Mouse (Mus musculus): ENCODE results near the gene Fam104a. TPM values are rescaled to one million over a fixed set of nuclear protein-coding genes. Genes with fewer than 3 reads are reported as not detected.
A peak's percentile ranks its signal among the peaks of the same experiment; 100 is the strongest.

The Fam104a gene
- total and polyA plus RNA-seq, 2 experiments from 2014 or later, result 23.3 to 33.6 TPM

GRCm38 (mm10) chr11:113669711-113670110 lies 14.2 kb downstream of the Fam104a start:
- peaks cover 8% of the 10 kb centered on the region; the same call in 1 of the 2 replicates for H3K4me1 ChIP-seq (ENCODE audit: control insufficient read depth, insufficient read depth)
- no peak overlapping the region for H3K9ac ChIP-seq (replicated peaks; ENCODE audit: low read depth, low read length)
- no peak overlapping the region for H3K4me3 ChIP-seq (ENCODE audit: low read depth, low read length)
- DNase-seq (ENCODE audit: low spot score) (no peak), ATAC-seq (ENCODE audit: insufficient read depth, low read depth) (no peak)
- no peaks in the 10 kb centered on the region for H3K9me3 ChIP-seq (replicated peaks; ENCODE audit: control insufficient read depth, low read length)
- H3K4me2 ChIP-seq (ENCODE audit: low read depth, low read length), result no peak overlapping the region
- TF ChIP-seq EP300 (IDR thresholded peaks at IDR 0.05; ENCODE audit: low read depth) (no peak), CTCF (IDR thresholded peaks at IDR 0.05; ENCODE audit: low read depth) (no peak)
- 75% methylated on average over 4 of the region's 4 CpGs for WGBS
- no peak overlapping the region for H3K27ac ChIP-seq (ENCODE audit: low read depth)
- H3K27me3 ChIP-seq (ENCODE audit: control insufficient read depth, insufficient read depth, low read length), result no peaks in the 10 kb centered on the region
- H3K36me3 ChIP-seq (replicated peaks; ENCODE audit: control insufficient read depth, insufficient read depth, low read length), result peaks cover 27% of the 10 kb centered on the region

GRCm38 (mm10) chr11:113668857-113669256 lies 15.1 kb downstream of the Fam104a start:
- Histone ChIP-seq H3K4me1 (ENCODE audit: control insufficient read depth, insufficient read depth) (peaks cover 3% of the 10 kb centered on the region; the same call in 1 of the 2 replicates), H3K27ac (ENCODE audit: low read depth) (no peak overlapping the region), H3K9me3 (replicated peaks; ENCODE audit: control insufficient read depth, low read length) (no peaks in the 10 kb centered on the region), H3K9ac (replicated peaks; ENCODE audit: low read depth, low read length) (no peak overlapping the region), H3K4me2 (ENCODE audit: low read depth, low read length) (no peak overlapping the region), H3K36me3 (replicated peaks; ENCODE audit: control insufficient read depth, insufficient read depth, low read length) (peaks cover 28% of the 10 kb centered on the region), H3K4me3 (ENCODE audit: low read depth, low read length) (no peak overlapping the region), H3K27me3 (ENCODE audit: control insufficient read depth, insufficient read depth, low read length) (no peaks in the 10 kb centered on the region)
- 83% methylated on average over 5 of the region's 5 CpGs for WGBS
- TF ChIP-seq CTCF (IDR thresholded peaks at IDR 0.05; ENCODE audit: low read depth) (no peak), EP300 (IDR thresholded peaks at IDR 0.05; ENCODE audit: low read depth) (no peak)
- ATAC-seq (ENCODE audit: insufficient read depth, low read depth), result no peak
- DNase-seq (ENCODE audit: low spot score), result no peak

- 54% methylated on average over 4 of the region's 4 CpGs for WGBS
These were observed 16.3 kb downstream of the Fam104a start for GRCm38 (mm10) chr11:113667704-113668103.

GRCm38 (mm10) chr11:113667122-113667521 lies 16.8 kb downstream of the Fam104a start:
- peaks cover 3% of the 10 kb centered on the region; the same call in 1 of the 2 replicates for H3K4me1 ChIP-seq (ENCODE audit: control insufficient read depth, insufficient read depth)
- H3K9ac ChIP-seq (replicated peaks; ENCODE audit: low read depth, low read length), result no peak overlapping the region
- no peak for ATAC-seq (ENCODE audit: insufficient read depth, low read depth)
- no peak for DNase-seq (ENCODE audit: low spot score)
- no peak overlapping the region for H3K4me3 ChIP-seq (ENCODE audit: low read depth, low read length)
- H3K27me3 ChIP-seq (ENCODE audit: control insufficient read depth, insufficient read depth, low read length), result no peaks in the 10 kb centered on the region
- TF ChIP-seq EP300 (IDR thresholded peaks at IDR 0.05; ENCODE audit: low read depth) (no peak), CTCF (IDR thresholded peaks at IDR 0.05; ENCODE audit: low read depth) (no peak)
- 80% methylated on average over 2 of the region's 2 CpGs for WGBS
- no peaks in the 10 kb centered on the region for H3K9me3 ChIP-seq (replicated peaks; ENCODE audit: control insufficient read depth, low read length)
- H3K36me3 ChIP-seq (replicated peaks; ENCODE audit: control insufficient read depth, insufficient read depth, low read length), result peaks cover 39% of the 10 kb centered on the region
- no peak overlapping the region for H3K4me2 ChIP-seq (ENCODE audit: low read depth, low read length)
- H3K27ac ChIP-seq (ENCODE audit: low read depth), result peak overlapping the region; percentile 28; the same call in 1 of the 2 replicates

More at GRCm38 (mm10) chr11:113667704-113668103, 16.3 kb downstream of the Fam104a start:
- Histone ChIP-seq H3K4me1 (ENCODE audit: control insufficient read depth, insufficient read depth) (peaks cover 3% of the 10 kb centered on the region; the same call in 1 of the 2 replicates), H3K27ac (ENCODE audit: low read depth) (peak overlapping the region; percentile 28; the same call in 1 of the 2 replicates), H3K27me3 (ENCODE audit: control insufficient read depth, insufficient read depth, low read length) (no peaks in the 10 kb centered on the region), H3K4me2 (ENCODE audit: low read depth, low read length) (no peak overlapping the region), H3K4me3 (ENCODE audit: low read depth, low read length) (no peak overlapping the region), H3K9me3 (replicated peaks; ENCODE audit: control insufficient read depth, low read length) (no peaks in the 10 kb centered on the region), H3K9ac (replicated peaks; ENCODE audit: low read depth, low read length) (no peak overlapping the region), H3K36me3 (replicated peaks; ENCODE audit: control insufficient read depth, insufficient read depth, low read length) (peaks cover 36% of the 10 kb centered on the region)
- ATAC-seq (ENCODE audit: insufficient read depth, low read depth) (no peak), DNase-seq (ENCODE audit: low spot score) (no peak)
- TF ChIP-seq CTCF (IDR thresholded peaks at IDR 0.05; ENCODE audit: low read depth), result no peak
- no peak for TF ChIP-seq EP300 (IDR thresholded peaks at IDR 0.05; ENCODE audit: low read depth)

GRCm38 (mm10) chr11:113666648-113667047 lies 17.3 kb downstream of the Fam104a start:
- ATAC-seq (ENCODE audit: insufficient read depth, low read depth) (no peak), DNase-seq (ENCODE audit: low spot score) (no peak)
- Histone ChIP-seq H3K36me3 (replicated peaks; ENCODE audit: control insufficient read depth, insufficient read depth, low read length) (peaks cover 43% of the 10 kb centered on the region), H3K4me2 (ENCODE audit: low read depth, low read length) (no peak overlapping the region), H3K4me3 (ENCODE audit: low read depth, low read length) (no peak overlapping the region), H3K4me1 (ENCODE audit: control insufficient read depth, insufficient read depth) (peaks cover 3% of the 10 kb centered on the region; the same call in 1 of the 2 replicates), H3K9me3 (replicated peaks; ENCODE audit: control insufficient read depth, low read length) (no peaks in the 10 kb centered on the region), H3K27ac (ENCODE audit: low read depth) (no peak overlapping the region), H3K9ac (replicated peaks; ENCODE audit: low read depth, low read length) (no peak overlapping the region), H3K27me3 (ENCODE audit: control insufficient read depth, insufficient read depth, low read length) (no peaks in the 10 kb centered on the region)
- no peak for TF ChIP-seq EP300 (IDR thresholded peaks at IDR 0.05; ENCODE audit: low read depth)
- no peak for TF ChIP-seq CTCF (IDR thresholded peaks at IDR 0.05; ENCODE audit: low read depth)
- WGBS, result 56% methylated on average over 10 of the region's 10 CpGs

- no peak for TF ChIP-seq EP300 (IDR thresholded peaks at IDR 0.05; ENCODE audit: low read depth)
- TF ChIP-seq CTCF (IDR thresholded peaks at IDR 0.05; ENCODE audit: low read depth), result no peak
- ATAC-seq (ENCODE audit: insufficient read depth, low read depth) (no peak), DNase-seq (ENCODE audit: low spot score) (no peak)
- Histone ChIP-seq H3K27ac (ENCODE audit: low read depth) (no peak overlapping the region), H3K9ac (replicated peaks; ENCODE audit: low read depth, low read length) (no peak overlapping the region), H3K4me2 (ENCODE audit: low read depth, low read length) (no peak overlapping the region), H3K4me3 (ENCODE audit: low read depth, low read length) (no peak overlapping the region), H3K4me1 (ENCODE audit: control insufficient read depth, insufficient read depth) (peaks cover 3% of the 10 kb centered on the region; the same call in 1 of the 2 replicates), H3K27me3 (ENCODE audit: control insufficient read depth, insufficient read depth, low read length) (no peaks in the 10 kb centered on the region), H3K9me3 (replicated peaks; ENCODE audit: control insufficient read depth, low read length) (no peaks in the 10 kb centered on the region), H3K36me3 (replicated peaks; ENCODE audit: control insufficient read depth, insufficient read depth, low read length) (peaks cover 43% of the 10 kb centered on the region)
- 70% methylated on average over 6 of the region's 6 CpGs for WGBS
These were observed 17.8 kb downstream of the Fam104a start for GRCm38 (mm10) chr11:113666205-113666604.

All from heart, postnatal 0 days (tissue).